Mouse (Mus musculus): ENCODE measurements at regions not wholly inside any gene's neighbourhood (a gene's known extent, or its start where the extent isn't known, plus 50 kb on each side); places are given as distances from the start of the nearest gene placed in this dataset.

DNA sequence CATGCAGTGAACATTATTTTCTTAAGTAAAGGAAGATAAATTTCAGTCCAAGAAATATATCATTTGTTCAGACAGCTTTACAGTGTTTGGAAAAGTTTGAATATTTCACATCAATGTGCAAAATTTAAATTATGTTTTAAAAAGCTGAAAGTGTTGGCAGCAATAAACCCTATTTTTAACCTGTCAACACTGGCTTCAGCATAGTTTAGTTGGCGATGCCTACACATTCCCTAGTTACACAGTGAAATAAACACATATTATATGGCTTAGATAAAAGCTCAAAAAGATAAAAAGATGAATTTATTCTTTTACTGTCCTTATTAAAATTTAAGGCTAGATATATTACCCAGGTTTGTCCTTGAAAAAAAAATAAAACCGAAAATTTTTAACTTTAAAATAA is 471.8 kb upstream of the Ncam2 start:
- DNase-seq (ENCODE audit: low spot score in 2 of 2), result no peak

DNA sequence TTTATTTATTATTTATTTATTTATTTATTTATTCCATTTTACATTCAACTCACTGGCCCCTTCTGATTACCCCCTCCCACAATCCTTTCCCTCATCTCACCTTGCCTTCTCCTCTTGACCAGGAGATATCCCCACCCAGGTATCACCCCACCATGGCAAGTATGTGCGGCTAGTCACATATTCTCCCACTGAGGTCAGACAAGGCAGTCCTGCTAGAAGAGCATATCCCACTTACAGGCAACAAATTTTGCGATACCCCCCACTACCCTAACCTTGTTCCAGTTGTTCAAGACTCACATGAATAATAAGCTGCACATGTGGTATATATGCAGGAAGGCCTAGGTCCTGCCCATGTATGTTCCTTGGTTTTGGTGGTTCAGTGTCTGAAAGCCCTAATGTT is 427.2 kb upstream of the Ncam2 start:
- DNase-seq (ENCODE audit: low spot score in 2 of 2), result no peak

DNA sequence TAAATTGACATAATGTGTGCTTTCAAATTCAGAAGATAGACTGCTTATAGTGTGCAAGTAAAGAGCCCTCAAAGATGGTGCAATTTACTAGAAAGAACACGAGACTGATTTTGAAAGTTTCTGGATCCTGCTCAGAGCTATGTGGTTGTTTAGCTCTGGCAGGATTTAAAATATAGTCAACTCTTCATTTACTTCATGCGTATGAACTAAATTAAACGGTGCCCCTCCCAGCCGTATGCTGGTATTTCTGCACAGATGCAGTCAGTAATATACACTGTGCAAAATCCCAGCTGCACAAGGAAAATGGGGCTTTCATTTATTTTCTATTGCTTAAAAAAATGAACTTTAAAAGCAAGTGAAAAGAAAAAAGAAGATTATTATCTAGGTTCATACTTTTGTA is 383.4 kb upstream of the Ncam2 start:
- peak in 1 of 2 experiments; percentile 5 for DNase-seq (ENCODE audit: low spot score in 2 of 2)

DNA sequence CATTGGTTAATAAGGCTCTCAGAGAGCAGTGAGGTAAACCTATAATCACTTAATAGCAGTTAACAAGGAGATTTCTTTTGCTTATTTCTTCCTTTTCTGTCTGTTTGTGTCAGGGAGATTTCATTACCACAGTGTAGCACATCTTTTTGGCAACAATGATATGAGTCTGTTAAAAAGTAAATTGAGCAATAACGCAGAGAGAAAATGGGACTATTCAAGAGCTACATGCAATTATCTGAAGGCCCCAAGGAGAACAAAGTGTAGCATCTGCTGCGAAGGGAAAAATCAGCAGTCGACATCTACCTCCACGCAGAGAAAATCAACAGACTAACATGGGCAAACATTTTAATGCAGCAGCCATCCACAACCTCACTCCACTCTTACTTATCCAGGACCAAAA is 366.0 kb upstream of the Ncam2 start:
- no peak for DNase-seq (ENCODE audit: low spot score in 2 of 2)

Measured in right cerebral cortex, adult 2 months (tissue).